Mouse (Mus musculus) stomach, postnatal 0 days (tissue): ENCODE data around the gene Olfr6.
"Not testable (repeated sequence)": the region's sequence is repeated elsewhere in the genome, so short reads cannot be mapped to it uniquely, and the experiment has no call there.

Experiments used
- CTCF ChIP-seq: IDR thresholded peaks from 2 replicates; pipeline ENCODE4 v1.5.1; 2016; ENCODE audit warnings: antibody characterized with exemption, low read depth, mild to moderate bottlenecking, moderate library complexity
- EP300 ChIP-seq: optimal IDR thresholded peaks from 2 replicates; pipeline ENCODE3; 2016; ENCODE audit warnings: antibody characterized with exemption

DNA sequence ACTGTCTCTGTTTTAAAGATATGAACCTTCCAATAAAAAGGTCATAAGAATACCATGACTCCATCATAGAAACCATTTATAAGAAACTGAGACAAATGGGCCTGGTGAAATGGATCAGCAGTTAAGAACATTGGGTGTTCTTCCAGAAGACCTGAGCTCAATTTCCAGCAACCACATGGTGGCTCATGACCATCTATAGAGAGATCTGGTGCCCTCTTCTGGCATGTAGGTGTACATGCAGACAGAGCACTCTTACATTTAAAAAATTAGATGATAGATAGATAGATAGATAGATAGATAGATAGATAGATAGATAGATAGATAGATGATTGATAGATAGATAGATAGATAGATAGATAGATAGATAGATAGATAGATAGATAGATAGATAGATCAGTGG, 3.8 kb upstream of the Olfr6 start:
- peak; percentile 41; the same call in 1 of the 2 replicates for TF ChIP-seq CTCF
- not testable (repeated sequence) for TF ChIP-seq EP300
